Mouse (Mus musculus) liver, adult 2 months (tissue): Measurements from ENCODE around the gene Tsc22d4. TPM values are rescaled to one million over a fixed set of nuclear protein-coding genes. Genes with fewer than 3 reads are reported as not detected.
A peak's percentile ranks its signal among the peaks of the same experiment; 100 is the strongest.

ENCODE experiments used
- DNase-seq: peaks from one replicate; pipeline ENCODE4 v3.0.0-alpha.2; 2011; ENCODE audit warnings: low read depth, low spot score; ENCODE audit errors: extremely low read depth
- H3K27ac ChIP-seq: fragments of 200-500 bp; replicated peaks from 2 replicates; pipeline ENCODE4 v1.5.1; 2012; ENCODE audit warnings: low read depth, mild to moderate bottlenecking, control low read depth, inconsistent platforms, low read length; ENCODE audit not compliant: insufficient read depth
- H3K27me3 ChIP-seq: fragments of 200-500 bp; 2 replicates; pipeline ENCODE4 v1.6.1; 2012; ENCODE audit warnings: mild to moderate bottlenecking, moderate library complexity, low read length, inconsistent platforms; ENCODE audit not compliant: control insufficient read depth, insufficient read depth
- H3K36me3 ChIP-seq: fragments of 200-500 bp; 2 replicates; pipeline ENCODE4 v1.6.1; 2012; ENCODE audit warnings: low read length, inconsistent platforms; ENCODE audit not compliant: control insufficient read depth, insufficient read depth
- H3K4me1 ChIP-seq: fragments of 200-500 bp; 2 replicates; pipeline ENCODE4 v1.6.1; 2011; ENCODE audit warnings: low read length; ENCODE audit not compliant: control insufficient read depth, insufficient read depth
- H3K4me3 ChIP-seq: fragments of 200-500 bp; 2 replicates; pipeline ENCODE4 v1.5.1; 2011; ENCODE audit warnings: low read depth, mild to moderate bottlenecking, control low read depth, low read length, moderate library complexity; ENCODE audit not compliant: insufficient read depth
- H3K79me2 ChIP-seq: fragments of 200-500 bp; 2 replicates; pipeline ENCODE4 v1.6.1; 2012; ENCODE audit warnings: inconsistent platforms, mild to moderate bottlenecking, low read length, moderate library complexity; ENCODE audit not compliant: control insufficient read depth, insufficient read depth
- H3K9ac ChIP-seq: fragments of 200-500 bp; 2 replicates; pipeline ENCODE4 v1.6.1; 2012; ENCODE audit warnings: low read depth, mild to moderate bottlenecking, control low read depth, inconsistent platforms, low read length
- CTCF ChIP-seq: fragments of 200-500 bp; IDR thresholded peaks from 2 replicates; pipeline ENCODE4 v1.5.1; 2011; ENCODE audit warnings: low read depth, low read length, control low read depth
- POLR2A ChIP-seq: fragments of 200-500 bp; IDR thresholded peaks from 2 replicates; pipeline ENCODE4 v1.6.1; 2011; ENCODE audit warnings: low read length, control low read depth; ENCODE audit not compliant: insufficient read depth; ENCODE audit errors: extremely low read depth
- WGBS: fragments of 180-500 bp; shearing (Covaris S2); methylation state at CpG from one replicate; pipeline ENCODE4 v1.1.7; 2018; 5-methylcytosine and 5-hydroxymethylcytosine counted together
- polyA plus RNA-seq: library from polyadenylated mRNA; depleted of rRNA; stranded (reverse); fragments of >200 nt; gene quantifications from 2 replicates; pipeline ENCODE4 v1.2.3, GENCODE M21; 2012
- total RNA-seq: library from RNA; depleted of rRNA; stranded (reverse); fragments of >200 nt; gene quantifications from 2 replicates; pipeline ENCODE4 v1.2.3, GENCODE M21; 2014

The Tsc22d4 gene
- total and polyA plus RNA-seq, 2 experiments, result 4.5 to 22.1 TPM

DNA sequence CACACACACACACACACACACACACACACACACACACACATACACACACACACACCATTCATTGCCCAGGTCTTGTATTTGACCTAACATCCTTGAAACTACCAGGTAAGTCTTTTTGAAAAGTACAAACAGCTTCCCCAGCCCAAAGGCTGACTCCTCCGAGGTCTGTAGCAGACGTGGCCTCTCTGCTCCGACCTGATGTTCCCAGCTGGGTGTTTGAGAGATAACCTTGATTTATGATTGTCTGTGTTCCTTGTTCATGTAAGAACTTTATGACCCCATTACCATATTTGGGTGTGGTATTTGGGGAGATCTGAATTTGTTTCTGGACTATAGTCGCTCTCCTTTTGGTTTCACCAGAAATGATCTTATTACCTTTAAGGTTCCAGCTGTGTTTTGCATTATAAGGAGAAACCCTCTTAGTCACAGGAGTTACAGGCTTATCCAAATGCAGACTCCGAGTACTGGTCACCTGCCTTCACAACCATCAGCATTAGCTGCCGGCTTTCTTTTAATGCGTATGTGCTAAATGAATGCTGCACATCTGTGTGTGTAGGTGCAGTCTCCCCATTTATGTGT, 31.8 kb downstream of the Tsc22d4 start:
- TF ChIP-seq CTCF (no peak), POLR2A (no peak)
- no peaks in the 10 kb centered on the region for H3K27me3 ChIP-seq
- peaks cover 9% of the 10 kb centered on the region for H3K4me1 ChIP-seq
- no peak overlapping the region for H3K27ac ChIP-seq
- no peak for DNase-seq
- WGBS, result 89% methylated on average over 7 of the region's 7 CpGs
- peaks cover 12% of the 10 kb centered on the region; the same call in 1 of the 2 replicates for H3K36me3 ChIP-seq
- no peak overlapping the region for H3K4me3 ChIP-seq
- no peak overlapping the region for H3K9ac ChIP-seq
- no peaks in the 10 kb centered on the region for H3K79me2 ChIP-seq

DNA sequence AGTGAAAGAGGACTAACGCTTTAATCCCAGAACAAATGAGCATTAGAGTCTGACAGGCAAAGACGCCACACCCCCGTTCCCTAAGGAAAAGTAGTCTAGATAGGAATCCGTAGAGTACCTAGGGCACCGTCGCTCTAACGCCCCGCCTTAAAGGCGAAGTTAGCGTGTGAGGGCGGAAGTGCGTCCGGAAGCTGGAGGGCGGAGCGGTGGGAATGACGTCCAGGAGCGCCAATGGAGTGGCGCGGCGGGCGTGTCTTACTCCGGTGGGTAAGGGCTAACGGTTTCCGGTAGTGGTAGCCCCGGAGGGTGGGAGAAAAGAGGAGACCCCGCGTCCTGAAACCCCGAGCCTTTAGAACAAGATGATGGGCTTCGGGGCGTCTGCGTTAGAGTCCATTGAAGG, 33.1 kb downstream of the Tsc22d4 start, which contains the start of gene Ppp1r35:
TSS of gene Ppp1r35 (plus strand) at position 215 of the 400 bp plus-strand sequence.
- Histone ChIP-seq H3K79me2 (peaks cover 3% of the 10 kb centered on the region; the same call in 1 of the 2 replicates), H3K4me3 (peak within 1 kb of the TSS; percentile 92), H3K27me3 (no peaks in the 10 kb centered on the region), H3K4me1 (peaks cover 9% of the 10 kb centered on the region), H3K9ac (peak within 1 kb of the TSS; percentile 93), H3K27ac (peak within 1 kb of the TSS; percentile 87), H3K36me3 (peaks cover 17% of the 10 kb centered on the region; the same call in 1 of the 2 replicates)
- peak; percentile 92 for DNase-seq
- peak; percentile 56 for TF ChIP-seq POLR2A
- no peak for TF ChIP-seq CTCF
- WGBS, result under 1% methylated on average over 31 of the region's 31 CpGs

DNA sequence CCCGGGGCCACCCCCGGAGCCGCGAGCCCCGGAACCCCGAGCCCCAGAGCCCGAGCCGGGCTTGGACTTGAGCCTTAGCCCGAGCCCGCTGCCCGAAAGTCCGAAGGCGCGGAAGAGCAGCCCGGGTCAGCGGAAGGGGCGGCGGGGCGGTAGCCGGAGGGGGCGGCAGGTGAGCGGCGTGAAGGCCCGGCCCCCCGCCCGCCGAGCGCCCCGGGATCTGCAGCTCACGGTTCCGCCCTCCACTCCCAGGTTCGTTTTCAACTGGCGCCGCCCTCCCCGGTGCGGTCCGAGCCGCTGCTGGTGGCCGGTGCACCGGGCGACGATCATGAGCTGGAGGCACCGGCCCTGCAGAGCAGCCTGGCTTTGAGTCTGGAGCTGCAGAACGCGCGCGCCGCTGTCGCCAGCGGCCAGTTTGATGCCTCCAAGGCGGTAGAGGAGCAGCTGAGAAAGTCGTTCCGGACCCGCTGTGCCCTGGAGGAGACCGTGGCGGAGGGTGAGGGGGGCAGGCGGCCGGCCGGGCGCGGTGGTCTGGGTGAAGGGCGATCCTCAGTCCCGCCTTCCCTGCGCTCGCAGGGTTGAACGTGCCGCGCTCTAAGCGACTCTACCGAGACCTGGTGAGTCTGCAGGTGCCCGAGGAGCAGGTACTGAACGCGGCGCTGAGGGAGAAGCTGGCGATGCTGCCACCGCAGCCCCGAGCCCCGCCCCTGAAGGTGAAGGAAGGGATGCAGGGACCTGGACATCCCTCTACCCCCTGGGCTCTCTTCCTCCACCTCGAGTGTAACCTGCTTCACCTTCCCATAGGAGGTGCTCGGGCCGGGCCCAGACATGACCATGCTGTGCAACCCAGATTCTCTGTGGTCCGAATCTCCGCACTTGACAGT, 33.8 kb downstream of the Tsc22d4 start:
- TF ChIP-seq CTCF, result no peak
- TF ChIP-seq POLR2A, result no peak
- 2% methylated on average over 79 of the region's 83 CpGs for WGBS
- Histone ChIP-seq H3K79me2 (peaks cover 4% of the 10 kb centered on the region), H3K36me3 (peaks cover 17% of the 10 kb centered on the region; the same call in 1 of the 2 replicates), H3K27ac (peak overlapping the region; percentile 87), H3K27me3 (no peaks in the 10 kb centered on the region), H3K4me1 (peaks cover 13% of the 10 kb centered on the region), H3K4me3 (peak overlapping the region; percentile 92), H3K9ac (peak overlapping the region; percentile 93)
- peak; percentile 18 for DNase-seq

DNA sequence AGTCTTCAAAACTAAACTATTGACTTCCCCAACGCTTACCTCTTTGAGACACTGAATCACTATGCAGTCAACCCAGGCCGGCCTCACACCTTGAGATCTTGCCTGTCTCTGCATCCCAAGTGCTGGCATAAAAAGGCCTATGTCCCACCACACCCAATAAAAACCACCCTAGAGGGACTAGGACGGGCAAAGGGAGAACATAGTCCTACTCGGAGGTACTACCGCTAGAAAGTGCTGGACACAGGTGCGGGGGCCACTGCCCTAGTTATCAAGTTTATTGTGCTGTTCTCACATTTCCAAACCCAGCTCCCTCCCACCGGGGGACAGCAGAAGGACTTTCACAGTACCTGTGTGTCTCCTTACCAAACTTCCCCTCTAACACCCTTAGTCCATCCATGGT, 36.1 kb downstream of the Tsc22d4 start:
- 91% methylated on average over 7 of the region's 7 CpGs for WGBS

DNA sequence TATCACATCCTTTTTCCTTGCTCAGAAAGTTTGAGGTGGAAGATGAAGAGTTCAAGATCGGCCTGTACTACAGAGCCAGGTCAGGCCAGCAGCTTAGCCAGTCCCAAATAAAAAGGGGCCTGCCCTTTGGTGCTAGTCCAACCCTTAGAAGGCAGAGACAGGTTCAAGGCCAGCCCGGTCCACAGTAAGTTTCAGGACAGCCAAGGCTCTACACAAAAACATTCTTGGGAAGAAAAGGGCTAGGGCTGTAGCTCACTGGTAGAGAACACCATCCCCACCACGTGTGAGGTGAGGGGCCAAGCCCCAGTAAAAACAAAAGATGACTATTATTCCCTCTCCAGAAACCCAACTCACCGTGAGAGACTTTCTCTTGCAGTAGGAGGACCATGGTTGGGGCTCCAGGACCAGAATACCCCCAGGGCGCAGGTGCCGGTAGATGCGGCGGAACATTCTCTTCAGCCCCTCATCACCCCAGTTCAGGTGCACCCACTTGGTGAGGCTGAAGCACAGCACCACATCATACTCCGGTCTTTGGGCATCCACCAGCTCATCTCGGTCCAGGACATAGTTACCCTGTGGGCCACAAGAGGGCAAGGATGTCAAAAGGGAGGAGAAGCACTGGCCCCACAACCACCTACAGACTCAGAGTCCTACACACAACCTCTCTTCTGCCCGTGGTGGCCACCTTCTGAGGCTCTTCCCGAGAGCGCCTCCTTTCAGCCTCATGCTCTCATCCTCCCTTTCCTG, 37.4 kb downstream of the Tsc22d4 start:
- H3K9ac ChIP-seq, result no peak overlapping the region
- DNase-seq, result no peak
- WGBS, result 83% methylated on average over 13 of the region's 13 CpGs
- H3K4me1 ChIP-seq, result peaks cover 27% of the 10 kb centered on the region
- H3K79me2 ChIP-seq, result peaks cover 16% of the 10 kb centered on the region
- H3K4me3 ChIP-seq, result no peak overlapping the region
- TF ChIP-seq CTCF, result no peak
- TF ChIP-seq POLR2A, result no peak
- no peaks in the 10 kb centered on the region for H3K27me3 ChIP-seq
- peaks cover 17% of the 10 kb centered on the region; the same call in 1 of the 2 replicates for H3K36me3 ChIP-seq
- H3K27ac ChIP-seq, result no peak overlapping the region

More for the DNA sequence above, 36.1 kb downstream of the Tsc22d4 start:
- no peaks in the 10 kb centered on the region for H3K27me3 ChIP-seq
- peaks cover 17% of the 10 kb centered on the region; the same call in 1 of the 2 replicates for H3K36me3 ChIP-seq
- TF ChIP-seq CTCF, result no peak
- TF ChIP-seq POLR2A, result no peak
- H3K79me2 ChIP-seq, result peaks cover 16% of the 10 kb centered on the region
- no peak overlapping the region for H3K27ac ChIP-seq
- no peak for DNase-seq
- no peak overlapping the region for H3K9ac ChIP-seq
- peaks cover 24% of the 10 kb centered on the region for H3K4me1 ChIP-seq
- no peak overlapping the region for H3K4me3 ChIP-seq
